ENCODE assay signal across 17 mouse cellular contexts in genomic region chr1:73916298-73916697, GRCm38 (mm10).
DNase-seq lines count a peak whose midpoint lies in the region; ATAC-seq and TF ChIP-seq lines count a peak whose summit lies in the region.
"Had no signal": no experiment of that assay in that cellular context is flagged by ENCODE, and none has a peak within 500 bp of the region (broad histone marks: within the 10 kb centered on the region; RNA-seq: fewer than 3 reads in every experiment).

No protein-coding gene starts in this region.

- WGBS in thymus, adult 2 months: 96% methylated on average over 1 of the region's 1 CpGs
- WGBS in stomach, postnatal 0 days: 79% methylated on average over 1 of the region's 1 CpGs

- H3K9me3 ChIP-seq in stomach, postnatal 0 days (ENCODE audit: control insufficient read depth, low read length): no peaks in the 10 kb centered on the region
- H3K9me3 ChIP-seq: embryonic facial prominence, embryonic 13.5 days; forebrain, embryonic 12.5 days; hindbrain, embryonic 12.5 days; limb, embryonic 15.5 days; neural tube, embryonic 15.5 days had no signal

- H3K4me1 ChIP-seq in thymus, adult 2 months (replicated peaks; ENCODE audit: control insufficient read depth, insufficient read depth, low read length): no peaks in the 10 kb centered on the region
- H3K4me1 ChIP-seq in stomach, postnatal 0 days (replicated peaks; ENCODE audit: control insufficient read depth, insufficient read depth): no peaks in the 10 kb centered on the region

- intact Hi-C loops in gastrocnemius, postnatal 14 days (cut with DNase I; ENCODE audit: low total_unique reads): no loop called here

- H3K4me2 ChIP-seq in stomach, postnatal 0 days (replicated peaks; ENCODE audit: low read depth): no peak overlapping the region
- H3K4me2 ChIP-seq: embryonic facial prominence, embryonic 13.5 days; forebrain, embryonic 12.5 days; hindbrain, embryonic 12.5 days; limb, embryonic 15.5 days; neural tube, embryonic 15.5 days had no signal

- H3K27me3 ChIP-seq in thymus, adult 2 months (ENCODE audit: control insufficient read depth, insufficient read depth, low read length): no peaks in the 10 kb centered on the region
- no peaks in the 10 kb centered on the region for H3K27me3 ChIP-seq in stomach, postnatal 0 days (ENCODE audit: control insufficient read depth, insufficient read depth, low read length)
- H3K27me3 ChIP-seq: embryonic facial prominence, embryonic 13.5 days; forebrain, embryonic 12.5 days; hindbrain, embryonic 12.5 days; limb, embryonic 15.5 days; neural tube, embryonic 15.5 days had no signal

- TF ChIP-seq EP300 in stomach, postnatal 0 days (optimal IDR thresholded peaks at IDR 0.05): no peak

- no peak overlapping the region for H3K27ac ChIP-seq in thymus, adult 2 months (ENCODE audit: control insufficient read depth, insufficient read depth, low read length)
- H3K27ac ChIP-seq in stomach, postnatal 0 days (replicated peaks): no peak overlapping the region
- H3K27ac ChIP-seq: forebrain, embryonic 12.5 days; hindbrain, embryonic 12.5 days; neural tube, embryonic 15.5 days had no signal

- no peak overlapping the region for H3K4me3 ChIP-seq in thymus, adult 2 months (ENCODE audit: control insufficient read depth, insufficient read depth, low read length)
- no peak overlapping the region for H3K4me3 ChIP-seq in stomach, postnatal 0 days (ENCODE audit: low read depth, low read length)
- H3K4me3 ChIP-seq: embryonic facial prominence, embryonic 13.5 days; forebrain, embryonic 12.5 days; hindbrain, embryonic 12.5 days; limb, embryonic 15.5 days; neural tube, embryonic 15.5 days had no signal

- peaks cover 4% of the 10 kb centered on the region; the same call in 1 of the 2 replicates for H3K36me3 ChIP-seq in thymus, adult 2 months (ENCODE audit: control insufficient read depth, insufficient read depth, low read length)
- peaks cover 31% of the 10 kb centered on the region for H3K36me3 ChIP-seq in stomach, postnatal 0 days (ENCODE audit: control insufficient read depth, insufficient read depth, low read length)
- H3K36me3 ChIP-seq: neural tube, embryonic 15.5 days had no signal

- no peak for TF ChIP-seq POLR2A in thymus, adult 2 months (IDR thresholded peaks at IDR 0.05; ENCODE audit: control insufficient read depth, extremely low read depth, insufficient read depth, low read length, poor library complexity)

- DNase-seq in gastrocnemius, postnatal 10 days: peak; percentile 2
- DNase-seq in gastrocnemius, postnatal 14 days: no peak
- DNase-seq in kidney, postnatal 10 days: peak; percentile 5
- no peak for DNase-seq in kidney, adult 9 months
- DNase-seq in thymus, postnatal 4 days: peak; percentile 3
- DNase-seq in thymus, adult 2 months: no peak
- peak; percentile 55 for DNase-seq in testis, postnatal 14 days (ENCODE audit: low spot score)
- no peak for DNase-seq in stomach, postnatal 0 days (ENCODE audit: low spot score)
- DNase-seq: B cell, adult 2 months; cerebellum, postnatal 36 days; thymus, postnatal 14 days had no signal

- H3K9ac ChIP-seq in stomach, postnatal 0 days (ENCODE audit: low read length): no peak overlapping the region
- H3K9ac ChIP-seq: embryonic facial prominence, embryonic 13.5 days; forebrain, embryonic 12.5 days; hindbrain, embryonic 12.5 days; limb, embryonic 15.5 days; neural tube, embryonic 15.5 days had no signal

- no peak for ATAC-seq in stomach, postnatal 0 days (ENCODE audit: low FRiP score, low TSS enrichment)
- ATAC-seq: intestine, embryonic 16.5 days had no signal

- no peak for TF ChIP-seq CTCF in thymus, adult 2 months (IDR thresholded peaks at IDR 0.05; ENCODE audit: borderline replicate concordance, control insufficient read depth, extremely low read depth, insufficient read depth, low read length, poor library complexity)
- no peak for TF ChIP-seq CTCF in stomach, postnatal 0 days (IDR thresholded peaks at IDR 0.05; ENCODE audit: low read depth)

Comparison
In these comparisons a context has a peak if more than half of its experiments do, and no peak if none do; other contexts are left out.
1. DNase-seq: peak in gastrocnemius, postnatal 10 days (single experiment), kidney, postnatal 10 days (single experiment), thymus, postnatal 4 days (single experiment) and testis, postnatal 14 days (single experiment); none in gastrocnemius, postnatal 14 days (single experiment), kidney, adult 9 months (single experiment), thymus, adult 2 months (single experiment) and stomach, postnatal 0 days (single experiment).